Mouse (Mus musculus) brain, embryonic 14.5 days (tissue): ENCODE measurements around the gene Itpa.

ENCODE experiments used
- CTCF ChIP-seq: fragments of 200-500 bp; IDR thresholded peaks from 2 replicates; pipeline ENCODE4 v1.5.1; 2012; ENCODE audit warnings: inconsistent platforms, mild to moderate bottlenecking, moderate library complexity, borderline replicate concordance; ENCODE audit not compliant: insufficient read depth, insufficient read length; ENCODE audit errors: extremely low read depth
- POLR2A ChIP-seq: fragments of 200-500 bp; IDR thresholded peaks from 2 replicates; pipeline ENCODE4 v1.6.1; 2012; ENCODE audit warnings: mild to moderate bottlenecking, inconsistent platforms, borderline replicate concordance; ENCODE audit not compliant: poor library complexity, insufficient read depth, insufficient read length, severe bottlenecking; ENCODE audit errors: extremely low read depth

DNA sequence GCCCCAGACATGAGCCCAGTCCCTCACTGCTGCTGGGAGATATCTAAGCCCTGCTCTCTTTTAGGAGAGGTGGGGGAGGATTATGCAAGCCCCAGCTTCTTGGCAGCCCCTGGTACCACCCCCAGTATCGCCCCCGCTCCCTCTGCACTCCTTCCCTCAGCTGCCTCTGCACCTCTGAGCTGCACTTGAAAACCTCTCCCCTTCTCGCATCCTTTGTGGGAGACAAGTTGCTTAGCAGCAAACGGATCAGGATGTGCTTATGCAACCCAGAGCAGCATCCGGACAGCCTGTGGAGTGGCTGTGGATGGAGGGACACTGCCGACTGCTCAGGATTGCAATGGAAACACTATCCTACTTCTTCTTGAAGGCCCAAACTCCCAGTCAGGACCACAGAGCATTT, 9.9 kb upstream of the Itpa start:
- TF ChIP-seq CTCF (no peak), POLR2A (no peak)
